Mouse (Mus musculus): ENCODE measurements at regions not wholly inside any gene's neighbourhood (a gene's known extent, or its start where the extent isn't known, plus 50 kb on each side); places are given as distances from the start of the nearest gene placed in this dataset.

- no peak for DNase-seq (ENCODE audit: low spot score)
Observed at GRCm38 (mm10) chr6:148600934-148601333, 156.7 kb upstream of the Tmtc1 start.

GRCm38 (mm10) chr6:148599473-148599872, 155.3 kb upstream of the Tmtc1 start:
- DNase-seq (ENCODE audit: low spot score), result no peak

GRCm38 (mm10) chr6:148598746-148599337, 154.7 kb upstream of the Tmtc1 start:
- peak; percentile 49 for DNase-seq (ENCODE audit: low spot score)

DNA sequence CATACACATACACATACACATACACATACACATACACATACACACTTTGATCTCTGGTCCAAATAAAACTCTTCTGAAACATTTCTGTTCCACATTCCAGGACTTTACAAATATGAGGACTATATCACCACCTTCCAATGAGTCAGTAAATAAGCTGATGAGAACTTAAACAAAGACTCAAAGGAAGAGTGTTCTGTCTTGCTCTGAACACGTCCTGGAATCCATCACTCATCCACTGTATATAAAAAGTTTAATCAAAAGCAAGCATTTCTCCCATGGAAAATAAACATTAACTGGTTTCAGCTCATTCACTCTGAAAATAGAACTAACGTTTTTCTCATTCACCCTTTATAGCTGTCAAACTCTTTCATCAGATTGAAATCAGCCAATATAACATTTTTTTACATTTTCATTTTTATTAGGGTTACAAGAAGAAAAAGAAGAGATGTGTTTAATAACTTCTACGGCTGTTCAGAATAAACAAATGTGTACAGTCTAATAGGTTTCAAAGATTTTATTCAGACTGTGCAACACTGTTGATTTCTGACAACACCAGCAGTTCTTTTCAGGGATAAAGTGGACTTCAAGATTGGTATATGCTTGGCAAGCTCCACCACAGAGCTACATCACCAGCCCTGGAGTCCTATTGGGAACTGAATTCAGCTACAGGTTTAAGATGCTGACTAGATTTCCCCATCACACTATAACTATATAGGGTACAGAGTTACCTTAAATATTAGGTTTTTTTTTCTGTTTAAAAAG, 151.0 kb upstream of the Tmtc1 start:
- DNase-seq (ENCODE audit: low spot score), result no peak

DNA sequence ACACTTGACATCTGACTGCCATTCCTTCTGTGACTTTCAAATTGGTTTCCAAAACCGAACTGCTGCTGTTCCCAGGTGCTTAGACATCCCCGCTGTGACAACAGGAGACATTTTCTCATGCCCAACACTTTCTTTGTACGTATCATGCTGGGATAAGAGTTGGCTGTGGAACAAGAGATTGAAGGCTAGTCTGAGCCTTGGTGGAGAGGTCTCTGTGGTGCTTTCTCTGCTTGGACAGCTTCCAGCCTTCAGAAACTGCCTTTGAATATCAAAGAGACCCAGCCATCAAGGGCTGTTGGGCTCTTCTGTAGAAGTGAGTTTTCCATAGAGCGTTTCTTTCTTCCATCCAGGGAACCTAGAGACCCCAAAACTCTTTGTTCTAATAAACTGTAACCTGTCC, 144.8 kb upstream of the Tmtc1 start:
- DNase-seq (ENCODE audit: low spot score), result no peak

GRCm38 (mm10) chr6:148586439-148587321, 142.5 kb upstream of the Tmtc1 start:
- no peak for DNase-seq (ENCODE audit: low spot score)

DNA sequence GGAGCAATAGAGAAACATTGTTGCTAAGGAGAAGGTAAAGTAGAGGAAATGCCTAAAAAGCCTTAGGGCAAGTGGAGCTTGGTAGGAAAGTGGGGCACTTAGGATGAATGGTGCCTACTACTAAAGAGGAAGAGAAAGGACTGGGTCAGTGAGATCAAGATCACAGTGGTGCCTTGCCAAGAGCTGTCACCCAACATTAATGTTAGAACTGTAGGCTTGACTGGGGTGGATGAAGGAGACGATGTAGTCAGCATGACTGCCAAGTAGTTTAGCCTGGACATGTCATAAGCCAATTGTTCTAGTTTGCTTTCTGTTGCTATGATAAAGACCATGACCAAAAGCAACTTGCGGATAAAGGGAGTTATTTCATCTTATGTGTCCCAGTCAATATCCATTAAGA, 139.9 kb upstream of the Tmtc1 start:
- no peak for DNase-seq (ENCODE audit: low spot score)

GRCm38 (mm10) chr6:148578281-148578680, 134.1 kb upstream of the Tmtc1 start:
- DNase-seq (ENCODE audit: low spot score), result no peak

DNA sequence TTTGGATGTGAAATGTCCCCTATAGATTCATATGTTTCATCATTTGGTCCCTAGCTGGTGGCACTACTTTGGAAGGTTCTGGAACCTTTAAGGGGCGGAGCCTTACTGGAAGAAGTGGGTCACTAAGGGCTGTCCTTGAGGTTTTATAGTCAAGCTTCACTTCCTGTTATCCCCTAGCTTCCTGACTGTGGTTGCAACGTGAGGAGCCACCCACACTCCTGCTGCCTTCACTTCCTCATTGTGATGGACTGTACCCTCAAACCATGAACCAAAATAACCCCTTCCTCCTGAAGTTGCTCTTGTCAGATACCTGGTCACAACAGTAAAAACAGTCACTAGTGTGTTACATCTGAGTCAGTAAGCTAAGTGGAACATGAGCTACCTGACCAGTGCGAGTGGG, 133.5 kb upstream of the Tmtc1 start:
- DNase-seq (ENCODE audit: low spot score), result no peak

- DNase-seq (ENCODE audit: low spot score), result no peak
Observed at GRCm38 (mm10) chr6:148574742-148575453, 130.7 kb upstream of the Tmtc1 start.

GRCm38 (mm10) chr6:148572201-148572600, 128.0 kb upstream of the Tmtc1 start:
- no peak for DNase-seq (ENCODE audit: low spot score)

DNA sequence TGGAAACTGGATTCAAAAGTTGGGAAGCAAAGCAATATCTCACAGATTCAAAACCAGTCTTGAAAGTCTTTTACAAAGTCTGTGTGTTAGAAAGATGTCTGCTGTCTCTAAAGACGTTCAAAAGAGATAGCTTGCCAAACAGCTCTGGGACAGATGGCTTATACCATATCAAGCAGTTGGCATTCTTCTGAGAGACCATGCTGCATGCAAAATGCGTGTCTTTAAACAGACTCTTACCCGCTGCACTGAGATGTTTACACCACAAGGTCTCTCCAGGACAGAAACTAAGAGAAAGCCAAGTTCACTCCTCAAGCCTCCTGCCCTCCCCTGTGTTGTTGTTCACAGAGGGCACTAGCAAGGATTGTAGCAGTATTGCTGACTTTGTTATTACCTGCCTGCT, 127.5 kb upstream of the Tmtc1 start:
- no peak for DNase-seq (ENCODE audit: low spot score)

- DNase-seq (ENCODE audit: low spot score), result no peak
Observed at GRCm38 (mm10) chr6:148564146-148564545, 120.0 kb upstream of the Tmtc1 start.

DNA sequence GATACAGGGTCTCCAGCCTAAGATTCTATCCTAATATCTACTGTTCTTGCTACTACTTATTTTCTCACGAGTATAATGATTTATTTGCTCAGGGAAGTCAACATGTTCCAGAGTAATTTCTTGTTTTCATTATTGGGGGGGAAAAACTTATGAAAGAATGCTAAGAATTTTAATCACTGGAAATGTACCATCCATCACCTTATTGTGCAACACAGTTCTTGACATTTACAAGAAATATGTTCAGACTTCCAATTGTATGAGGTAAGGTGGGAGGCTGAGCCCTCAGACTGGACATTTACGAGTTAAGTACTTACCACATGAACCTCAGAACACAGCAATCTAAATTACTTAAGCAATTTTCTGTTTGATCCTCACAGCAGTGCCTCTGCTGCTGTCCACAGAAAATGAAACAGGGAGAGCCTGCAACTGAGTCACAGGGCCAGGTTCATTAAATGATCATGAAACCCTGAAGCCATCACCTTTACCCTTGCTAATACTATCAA, 118.1 kb upstream of the Tmtc1 start:
- DNase-seq (ENCODE audit: low spot score), result no peak

DNA sequence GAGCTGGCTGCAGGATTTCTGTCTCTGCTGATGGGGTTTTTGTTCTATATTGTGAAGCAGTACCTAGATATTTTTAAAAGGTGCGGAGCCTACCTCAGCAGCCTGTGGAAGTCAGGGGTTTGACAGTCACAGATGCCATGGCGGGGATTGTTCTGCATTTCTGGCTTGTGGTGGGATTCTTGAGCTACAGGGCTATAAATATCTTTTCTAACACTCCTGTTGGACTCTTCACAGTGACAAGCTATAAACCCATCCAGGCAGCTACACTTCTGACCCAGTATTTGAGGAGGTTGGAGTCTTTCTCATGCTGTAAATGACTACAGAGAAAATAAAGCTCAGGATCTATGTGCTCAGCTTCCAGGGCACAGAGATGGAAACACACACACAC, 112.3 kb upstream of the Tmtc1 start:
- no peak for DNase-seq (ENCODE audit: low spot score)

DNA sequence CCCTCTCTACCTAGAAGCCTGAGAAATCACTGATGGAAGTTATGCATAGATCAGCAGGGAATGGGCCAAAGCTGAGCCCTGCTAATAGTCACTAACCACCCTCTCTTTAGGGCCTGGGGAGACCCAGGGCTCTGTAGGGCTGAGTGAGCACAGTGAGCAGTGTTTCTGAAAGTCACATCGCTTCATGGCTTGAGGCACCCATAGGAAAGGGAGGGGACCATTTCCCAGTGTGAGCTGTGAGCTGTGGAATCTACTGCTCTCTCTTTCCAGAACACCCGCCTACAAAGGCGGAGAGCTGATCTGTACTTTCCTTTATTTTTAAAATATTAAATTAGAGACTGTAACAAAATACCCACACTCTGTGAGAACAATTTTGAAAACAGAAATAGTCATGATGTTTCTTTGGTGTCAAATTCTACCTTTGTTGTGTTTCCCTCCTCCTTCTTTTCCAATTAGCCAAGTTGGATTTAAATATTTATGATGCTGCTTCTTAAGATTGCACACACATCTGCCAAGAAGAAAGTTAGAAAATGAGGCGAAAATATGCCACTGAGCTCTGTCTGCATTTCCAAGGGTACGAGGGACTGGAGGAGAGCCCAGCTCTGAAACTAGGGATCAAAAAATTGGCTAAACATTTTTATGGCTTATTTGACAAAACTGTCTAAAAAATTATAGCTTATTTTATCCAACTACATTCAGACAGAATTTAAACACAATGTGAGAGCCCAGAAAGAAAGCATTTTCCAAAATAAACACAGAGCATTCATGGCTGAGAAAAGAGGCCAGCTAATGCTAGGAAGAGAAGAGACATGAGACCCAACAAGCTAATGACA, 111.7 kb upstream of the Tmtc1 start:
- no peak for DNase-seq (ENCODE audit: low spot score)

DNA sequence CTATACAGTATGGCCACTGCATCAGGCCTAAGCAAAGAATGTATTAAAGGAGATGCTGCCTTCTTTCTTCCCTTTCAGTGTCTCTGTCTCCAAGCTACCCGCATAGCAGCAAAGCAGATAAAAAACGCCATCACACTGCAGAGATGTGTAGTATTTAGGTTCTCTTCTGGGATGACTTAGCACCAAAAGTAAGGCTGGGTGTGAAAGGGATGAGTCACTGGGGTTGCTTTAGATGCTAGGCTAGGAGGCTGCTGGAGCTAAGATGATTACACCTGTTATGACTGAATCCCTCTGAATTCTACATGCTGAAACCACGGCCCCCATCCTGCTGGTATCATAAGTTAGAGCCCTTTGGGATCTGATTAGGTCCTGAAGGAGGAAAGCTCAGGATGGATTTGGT, 110.3 kb upstream of the Tmtc1 start:
- no peak for DNase-seq (ENCODE audit: low spot score)

DNA sequence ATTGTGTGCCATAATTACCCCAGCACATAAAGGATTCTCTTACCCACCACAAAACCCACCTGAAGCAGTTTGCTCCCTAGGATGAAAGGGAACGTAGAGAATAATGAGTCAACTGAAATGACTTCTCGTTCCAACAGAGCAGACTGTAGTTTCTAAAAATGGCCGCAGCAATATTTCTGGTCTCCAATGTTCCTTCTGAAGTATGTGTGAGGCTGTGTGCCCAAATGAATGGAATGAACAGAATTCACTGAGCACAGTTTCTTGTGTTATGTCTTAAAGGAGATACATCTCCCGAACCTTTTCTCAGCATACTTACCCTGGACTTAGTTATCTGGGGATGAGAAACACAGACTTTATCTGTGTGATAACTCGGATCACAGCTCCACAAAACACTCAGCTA, 109.4 kb upstream of the Tmtc1 start:
- DNase-seq (ENCODE audit: low spot score), result no peak

- DNase-seq (ENCODE audit: low spot score), result no peak
Observed at GRCm38 (mm10) chr6:148551097-148551496, 106.9 kb upstream of the Tmtc1 start.

- DNase-seq (ENCODE audit: low spot score), result no peak
Observed at GRCm38 (mm10) chr6:148548138-148548778, 104.1 kb upstream of the Tmtc1 start.

DNA sequence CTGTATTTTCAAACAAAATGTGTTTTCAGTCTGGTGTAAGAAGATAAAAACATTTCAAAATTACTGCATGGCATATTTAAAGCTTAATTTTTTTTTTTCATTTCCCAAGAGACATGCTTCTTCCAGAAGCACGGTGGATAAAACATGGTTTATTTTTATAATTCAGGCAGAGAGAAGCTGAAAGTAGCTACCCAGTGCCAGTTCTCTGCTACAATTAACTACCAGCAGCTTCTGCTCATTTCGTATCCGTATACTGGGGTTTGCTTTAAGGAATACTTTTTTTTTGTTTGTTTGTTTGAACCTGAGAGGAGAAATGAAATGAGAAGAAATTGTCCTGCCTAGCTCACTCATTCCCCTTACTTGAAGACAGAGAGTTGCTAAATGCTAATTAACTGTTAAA, 98.9 kb upstream of the Tmtc1 start:
- no peak for DNase-seq (ENCODE audit: low spot score)

Measured in MN1 (cell line).